Mouse (Mus musculus) midbrain, embryonic 14.5 days (tissue): ENCODE results near the gene Ets1. TPM values are rescaled to one million over a fixed set of nuclear protein-coding genes. Genes with fewer than 3 reads are reported as not detected.

Source experiments
- ATAC-seq: fragments of 200-750 bp; cut with Nextera tagmentation; 2 replicates; pipeline ENCODE4 v1.8.0; 2017; ENCODE audit warnings: moderate number of reproducible peaks, moderate library complexity; ENCODE audit not compliant: low FRiP score, low TSS enrichment
- DNase-seq: peaks from one replicate; pipeline ENCODE4 v3.0.0-alpha.2; 2015
- H3K27ac ChIP-seq: fragments of 300-500 bp; sonication (generic); replicated peaks from 2 replicates; pipeline ENCODE4 v1.5.1; 2014; ENCODE audit warnings: mild to moderate bottlenecking, low read depth, low read length, moderate library complexity
- H3K27me3 ChIP-seq: fragments of 300-500 bp; sonication (generic); 2 replicates; pipeline ENCODE4 v1.6.1; 2014; ENCODE audit warnings: low read length, control low read depth, mixed read lengths; ENCODE audit not compliant: control insufficient read depth, insufficient read depth
- H3K36me3 ChIP-seq: fragments of 300-500 bp; sonication (generic); 2 replicates; pipeline ENCODE4 v1.6.1; 2014; ENCODE audit warnings: low read length, control low read depth; ENCODE audit not compliant: control insufficient read depth, insufficient read depth
- H3K4me1 ChIP-seq: fragments of 300-500 bp; sonication (generic); 2 replicates; pipeline ENCODE4 v1.6.1; 2014; ENCODE audit warnings: mild to moderate bottlenecking, antibody characterized with exemption, low read length, control low read depth; ENCODE audit not compliant: control insufficient read depth, insufficient read depth
- H3K4me2 ChIP-seq: fragments of 300-500 bp; sonication (generic); 2 replicates; pipeline ENCODE4 v1.6.1; 2014; ENCODE audit warnings: mild to moderate bottlenecking, low read length, moderate library complexity
- H3K4me3 ChIP-seq: fragments of 300-500 bp; sonication (generic); replicated peaks from 2 replicates; pipeline ENCODE4 v1.5.1; 2014; ENCODE audit warnings: low read depth, low read length
- H3K9ac ChIP-seq: fragments of 300-500 bp; sonication (generic); replicated peaks from 2 replicates; pipeline ENCODE4 v1.6.1; 2014; ENCODE audit warnings: mild to moderate bottlenecking, low read length, moderate library complexity
- H3K9me3 ChIP-seq: fragments of 300-500 bp; sonication (generic); 2 replicates; pipeline ENCODE4 v1.6.1; 2016; ENCODE audit warnings: low read length, control low read depth, mixed read lengths; ENCODE audit not compliant: control insufficient read depth
- WGBS: fragments of 180-500 bp; shearing (Covaris S2); extraction: QIAGEN DNeasy Blood & Tissue Kit; methylation state at CpG from one replicate; pipeline ENCODE4 v1.1.7; 2014; 5-methylcytosine and 5-hydroxymethylcytosine counted together
- polyA plus RNA-seq: library from polyadenylated mRNA; unstranded; fragments of >200 nt; fragmentation: Nextera tagmentation; extraction: Ambion mirVana; gene quantifications from 2 replicates; pipeline ENCODE4 v1.2.1, GENCODE M21; 2014

Ets1 gene
- polyA plus RNA-seq, 1 experiment from 2014 or later = 19.6 TPM

DNA sequence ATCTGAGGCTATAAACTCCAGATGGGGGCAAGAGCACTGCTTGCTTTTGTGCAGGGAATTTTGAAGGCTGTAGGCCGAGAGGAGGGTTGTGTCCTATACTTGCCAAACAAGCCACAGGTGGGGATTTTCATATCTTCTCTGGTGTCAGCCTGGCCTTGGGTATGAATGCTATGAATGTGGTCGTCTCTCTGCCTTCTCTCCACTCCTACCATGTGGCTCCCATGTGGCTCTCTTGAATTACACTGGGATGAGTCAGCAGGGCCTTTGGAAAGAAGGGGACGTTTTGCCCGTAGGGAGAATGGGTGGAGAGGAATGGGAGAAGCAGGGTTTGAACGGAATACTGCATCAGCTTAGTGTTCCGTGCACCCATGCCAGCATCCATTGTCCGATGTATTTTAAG, 78.5 kb downstream of the Ets1 start:
- no peak for ATAC-seq
- no peak overlapping the region for H3K4me2 ChIP-seq
- 86% methylated on average over 7 of the region's 7 CpGs for WGBS

DNA sequence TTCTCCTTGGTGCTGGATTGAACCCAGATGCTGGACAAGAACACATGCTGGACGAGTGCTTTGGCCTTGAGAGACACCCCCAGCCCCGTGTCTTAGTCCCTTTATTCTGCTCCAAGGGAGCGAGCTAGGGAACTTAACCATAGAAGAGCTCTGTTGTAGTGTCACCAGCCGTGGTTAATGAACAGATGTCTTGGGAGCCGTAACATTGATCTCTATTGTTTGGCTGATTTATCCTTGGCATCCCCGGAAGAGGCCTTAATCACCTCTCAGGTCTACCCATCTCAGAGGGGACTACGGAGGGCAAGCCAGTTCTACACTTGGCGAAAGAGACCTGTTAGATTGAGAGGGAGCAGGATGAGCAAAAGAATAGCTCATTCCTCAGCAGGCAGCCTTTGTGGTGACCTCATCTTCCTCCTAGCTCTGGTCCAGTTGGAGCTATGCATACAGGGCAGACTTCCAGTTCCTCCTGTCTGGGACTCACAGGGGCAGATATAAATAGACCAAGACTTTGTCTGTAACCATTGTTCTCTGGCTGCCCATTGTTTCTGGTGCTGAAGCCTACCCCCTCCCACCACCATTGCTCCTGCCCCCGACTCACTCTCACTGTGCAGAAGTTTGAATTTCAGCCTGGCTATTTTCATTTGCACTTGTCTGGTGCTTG, 79.9 kb downstream of the Ets1 start:
- no peak overlapping the region for H3K27ac ChIP-seq
- DNase-seq = peak; percentile 24
- H3K36me3 ChIP-seq = no peaks in the 10 kb centered on the region
- 0 out of 2 replicates have a peak, but pooled peaks cover 2% of the 10 kb centered on the region for H3K9me3 ChIP-seq
- no peaks in the 10 kb centered on the region; the same call in 1 of the 2 replicates for H3K27me3 ChIP-seq
- ATAC-seq = no peak
- H3K9ac ChIP-seq = no peak overlapping the region
- H3K4me1 ChIP-seq = 0 out of 2 replicates have a peak, but pooled peaks cover 5% of the 10 kb centered on the region
- whole genome bisulfite sequencing = 12% methylated on average over 9 of the region's 9 CpGs
- H3K4me3 ChIP-seq = no peak overlapping the region
- no peak overlapping the region for H3K4me2 ChIP-seq

More for the DNA sequence above, 78.5 kb downstream of the Ets1 start:
- no peak overlapping the region for H3K4me3 ChIP-seq
- H3K27ac ChIP-seq = no peak overlapping the region
- H3K27me3 ChIP-seq = no peaks in the 10 kb centered on the region; the same call in 1 of the 2 replicates
- 0 out of 2 replicates have a peak, but pooled peaks cover 5% of the 10 kb centered on the region for H3K4me1 ChIP-seq
- DNase-seq = no peak
- H3K9me3 ChIP-seq = peaks cover 5% of the 10 kb centered on the region; the same call in 1 of the 2 replicates
- no peaks in the 10 kb centered on the region for H3K36me3 ChIP-seq
- H3K9ac ChIP-seq = no peak overlapping the region

DNA sequence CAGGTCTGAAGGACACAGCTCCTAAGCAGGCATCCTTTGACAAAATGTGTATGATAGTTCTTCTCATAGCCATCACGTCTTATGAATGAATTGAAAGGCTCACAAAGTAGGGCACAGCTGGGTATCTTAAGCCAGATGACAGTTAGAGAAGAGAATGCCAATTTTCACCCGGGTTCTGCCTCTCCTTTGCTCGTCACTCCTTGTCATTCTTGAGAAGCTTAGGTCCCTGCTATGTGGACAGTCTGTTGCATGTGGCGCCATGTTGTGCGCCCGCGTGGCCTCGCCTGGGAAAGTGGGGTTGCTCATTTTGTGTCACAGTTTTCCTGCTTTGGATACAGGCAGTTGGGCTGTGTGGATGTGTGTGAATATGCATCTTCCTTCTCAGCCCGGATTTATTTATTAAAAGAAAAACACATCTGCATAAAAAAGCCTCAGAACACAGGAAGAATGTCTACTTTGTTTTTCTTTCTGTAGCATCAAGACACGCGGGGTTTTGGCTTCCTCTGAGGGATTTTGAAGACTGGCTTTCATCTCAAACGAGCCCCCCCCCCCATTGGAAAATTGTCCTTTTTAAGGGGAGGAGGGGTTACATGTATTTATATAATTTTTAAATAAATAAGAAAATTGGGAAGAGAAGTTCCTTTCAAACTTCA, 81.4 kb downstream of the Ets1 start:
- Histone ChIP-seq H3K36me3 (no peaks in the 10 kb centered on the region), H3K4me3 (no peak overlapping the region), H3K4me1 (0 out of 2 replicates have a peak, but pooled peaks cover 5% of the 10 kb centered on the region), H3K9me3 (no peaks in the 10 kb centered on the region), H3K9ac (no peak overlapping the region), H3K27me3 (no peaks in the 10 kb centered on the region; the same call in 1 of the 2 replicates), H3K4me2 (no peak overlapping the region), H3K27ac (0 out of 2 replicates have a peak overlapping the region, but pooled peaks have one; percentile 9)
- DNase-seq (no peak), ATAC-seq (no peak)
- 60% methylated on average over 12 of the region's 12 CpGs for WGBS

DNA sequence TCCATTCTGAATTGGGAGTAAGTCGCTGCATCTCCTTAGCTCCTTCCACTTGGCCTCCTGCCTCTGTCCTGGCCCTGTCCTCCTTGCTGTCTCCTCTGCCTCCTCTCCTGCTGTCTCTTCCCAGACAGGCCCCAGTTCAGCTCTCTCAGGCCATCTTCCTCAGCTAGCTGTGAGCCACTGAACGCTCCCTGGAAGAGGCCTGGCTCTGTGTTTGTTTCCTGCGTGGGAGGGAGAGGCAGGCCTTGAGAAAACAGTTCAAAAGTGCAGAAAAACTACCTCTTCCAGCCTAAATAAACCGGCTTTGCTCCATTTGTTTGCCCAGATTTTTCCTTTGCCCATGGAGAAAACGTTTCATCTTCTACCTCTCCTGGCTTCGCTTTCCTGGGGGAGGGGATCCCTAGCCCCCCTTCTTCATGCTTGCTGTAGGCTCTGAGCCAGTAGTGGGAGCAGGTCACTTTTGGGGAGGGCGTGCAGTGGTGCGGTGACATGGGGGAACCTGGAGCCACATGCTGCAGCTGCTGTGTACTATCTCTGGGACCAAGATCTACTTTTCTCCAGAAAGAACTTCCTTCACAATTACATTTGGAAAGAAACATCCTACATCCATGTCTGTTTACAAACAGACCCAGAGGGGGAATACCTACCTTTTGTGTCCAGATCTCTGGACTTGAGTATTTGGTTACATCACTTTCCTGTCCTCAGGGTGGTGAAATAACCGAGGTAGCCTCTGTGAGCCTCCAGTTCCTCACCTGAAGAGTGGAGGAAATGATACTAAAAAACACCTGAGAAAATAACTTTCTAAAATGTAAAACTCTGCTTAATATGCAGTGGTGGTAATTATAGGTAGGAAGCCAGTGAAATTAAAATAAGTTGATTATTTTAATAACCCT, 82.2 kb downstream of the Ets1 start:
- WGBS = 71% methylated on average over 9 of the region's 9 CpGs
- H3K9ac ChIP-seq = no peak overlapping the region
- no peak overlapping the region for H3K4me2 ChIP-seq
- 0 out of 2 replicates have a peak, but pooled peaks cover 5% of the 10 kb centered on the region for H3K4me1 ChIP-seq
- DNase-seq = no peak
- H3K36me3 ChIP-seq = no peaks in the 10 kb centered on the region
- no peaks in the 10 kb centered on the region for H3K9me3 ChIP-seq
- H3K4me3 ChIP-seq = no peak overlapping the region
- H3K27me3 ChIP-seq = no peaks in the 10 kb centered on the region; the same call in 1 of the 2 replicates
- no peak for ATAC-seq
- no peak overlapping the region for H3K27ac ChIP-seq

- ATAC-seq = no peak
- no peak overlapping the region for H3K27ac ChIP-seq
Measured at GRCm38 (mm10) chr9:32718868-32719267, 82.8 kb downstream of the Ets1 start.

DNA sequence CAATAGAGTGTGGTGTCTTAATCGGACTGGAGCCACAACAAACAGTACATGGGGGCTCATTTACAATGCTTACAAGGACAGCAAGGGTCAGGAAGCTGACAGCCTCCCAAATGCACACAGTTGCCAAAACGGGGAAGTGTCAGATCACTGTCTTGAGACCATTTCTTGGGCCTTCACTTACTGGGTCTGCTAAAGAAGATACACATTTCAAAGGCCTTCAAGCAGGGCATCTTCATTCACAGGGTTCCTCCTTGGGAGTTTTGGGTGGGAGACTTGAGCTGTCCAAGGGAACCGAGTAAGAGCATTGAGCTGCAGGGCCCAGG, 83.9 kb downstream of the Ets1 start:
- no peak overlapping the region for H3K4me3 ChIP-seq
- H3K27me3 ChIP-seq = no peaks in the 10 kb centered on the region
- no peak overlapping the region for H3K9ac ChIP-seq
- 0 out of 2 replicates have a peak, but pooled peaks cover 5% of the 10 kb centered on the region for H3K4me1 ChIP-seq
- H3K9me3 ChIP-seq = no peaks in the 10 kb centered on the region
- no peak overlapping the region for H3K27ac ChIP-seq
- ATAC-seq (no peak), DNase-seq (no peak)
- 66% methylated on average over 3 of the region's 3 CpGs for WGBS
- no peak overlapping the region for H3K4me2 ChIP-seq
- no peaks in the 10 kb centered on the region for H3K36me3 ChIP-seq

More at GRCm38 (mm10) chr9:32718868-32719267, 82.8 kb downstream of the Ets1 start:
- WGBS = 86% methylated on average over 4 of the region's 4 CpGs
- Histone ChIP-seq H3K27me3 (no peaks in the 10 kb centered on the region; the same call in 1 of the 2 replicates), H3K4me3 (no peak overlapping the region), H3K36me3 (no peaks in the 10 kb centered on the region), H3K4me1 (0 out of 2 replicates have a peak, but pooled peaks cover 5% of the 10 kb centered on the region), H3K9me3 (no peaks in the 10 kb centered on the region), H3K4me2 (no peak overlapping the region), H3K9ac (no peak overlapping the region)
- DNase-seq = no peak

GRCm38 (mm10) chr9:32720264-32721031, 84.4 kb downstream of the Ets1 start:
- ATAC-seq (no peak), DNase-seq (no peak)
- H3K36me3 ChIP-seq = no peaks in the 10 kb centered on the region
- 0 out of 2 replicates have a peak, but pooled peaks cover 5% of the 10 kb centered on the region for H3K4me1 ChIP-seq
- 58% methylated on average over 12 of the region's 12 CpGs for WGBS
- H3K9ac ChIP-seq = no peak overlapping the region
- no peak overlapping the region for H3K4me2 ChIP-seq
- no peaks in the 10 kb centered on the region for H3K27me3 ChIP-seq
- no peak overlapping the region for H3K27ac ChIP-seq
- no peak overlapping the region for H3K4me3 ChIP-seq
- H3K9me3 ChIP-seq = no peaks in the 10 kb centered on the region

DNA sequence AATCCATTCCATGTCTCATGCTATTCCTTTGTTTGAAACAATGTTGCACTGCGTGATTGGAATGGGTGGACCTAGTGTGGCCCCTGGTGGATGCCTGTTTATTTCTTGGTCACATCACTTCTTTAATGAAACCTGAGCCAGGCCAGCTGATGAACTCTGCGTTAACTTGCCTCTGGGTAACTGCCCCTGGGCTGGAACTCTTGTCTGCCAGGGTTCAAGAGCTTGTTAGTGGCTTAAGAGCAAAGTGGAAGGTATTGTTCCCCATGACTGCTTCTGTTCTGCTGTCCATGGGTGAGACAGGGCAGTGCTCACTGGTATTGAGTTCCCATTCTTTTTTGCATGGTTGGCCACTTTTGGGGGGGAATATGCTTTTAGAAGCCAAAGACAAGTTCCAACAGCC, 85.1 kb downstream of the Ets1 start:
- ATAC-seq = no peak
- no peak for DNase-seq
- Histone ChIP-seq H3K9ac (no peak overlapping the region), H3K4me2 (no peak overlapping the region), H3K4me3 (no peak overlapping the region), H3K36me3 (no peaks in the 10 kb centered on the region), H3K4me1 (0 out of 2 replicates have a peak, but pooled peaks cover under 1% of the 10 kb centered on the region), H3K9me3 (no peaks in the 10 kb centered on the region), H3K27ac (no peak overlapping the region), H3K27me3 (no peaks in the 10 kb centered on the region)
- 58% methylated on average over 2 of the region's 2 CpGs for WGBS
